Mouse (Mus musculus): Measurements from ENCODE around the gene Znrf3. TPM values are rescaled to one million over a fixed set of nuclear protein-coding genes. Genes with fewer than 3 reads are reported as not detected.

Gene Znrf3
- polyA plus RNA-seq, 1 experiment, result 4.3 TPM

- Histone ChIP-seq H3K27me3 (ENCODE audit: control insufficient read depth, insufficient read depth, low read length) (no peaks in the 10 kb centered on the region), H3K27ac (ENCODE audit: insufficient read depth, low read length) (no peak overlapping the region), H3K36me3 (ENCODE audit: control insufficient read depth, insufficient read depth, low read length) (no peaks in the 10 kb centered on the region), H3K4me1 (ENCODE audit: control insufficient read depth, insufficient read depth, insufficient read length) (no peaks in the 10 kb centered on the region), H3K4me3 (ENCODE audit: extremely low read depth, insufficient read depth, insufficient read length) (no peak overlapping the region)
- WGBS, result 91% methylated on average over 13 of the region's 13 CpGs
- TF ChIP-seq POLR2A (IDR thresholded peaks at IDR 0.05; ENCODE audit: low read depth, low read length) (no peak), CTCF (IDR thresholded peaks at IDR 0.05; ENCODE audit: extremely low read depth, insufficient read depth, insufficient read length, insufficient replicate concordance) (no peak)
- no peak for DNase-seq (ENCODE audit: low read depth in 1 of 2, low spot score in 2 of 2)
Observed at GRCm38 (mm10) chr11:5307024-5307905, 137.4 kb downstream of the Znrf3 start.

DNA sequence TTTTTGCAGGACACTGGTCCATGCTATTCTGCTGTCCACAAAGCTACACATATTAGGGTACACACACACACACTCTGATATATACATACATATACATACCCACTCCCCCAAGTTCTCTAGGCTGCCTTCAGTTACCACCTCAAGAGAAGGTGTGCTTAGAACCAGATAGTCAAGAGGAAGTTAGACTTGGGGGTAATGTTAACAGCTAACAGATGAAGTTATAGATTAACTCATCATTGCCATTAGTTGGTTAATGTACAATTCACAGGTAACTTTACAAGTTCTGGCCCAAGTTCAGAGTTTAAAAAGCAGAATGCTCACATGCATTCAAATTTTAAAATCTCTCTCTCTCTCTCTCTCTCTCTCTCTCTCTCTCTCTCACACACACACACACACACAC is 138.6 kb downstream of the Znrf3 start:
- no peak overlapping the region for H3K4me3 ChIP-seq (ENCODE audit: extremely low read depth, insufficient read depth, insufficient read length)
- no peak for TF ChIP-seq CTCF (IDR thresholded peaks at IDR 0.05; ENCODE audit: extremely low read depth, insufficient read depth, insufficient read length, insufficient replicate concordance)
- TF ChIP-seq POLR2A (IDR thresholded peaks at IDR 0.05; ENCODE audit: low read depth, low read length), result no peak
- no peaks in the 10 kb centered on the region for H3K36me3 ChIP-seq (ENCODE audit: control insufficient read depth, insufficient read depth, low read length)
- no peak for DNase-seq (ENCODE audit: low read depth in 1 of 2, low spot score in 2 of 2)
- no peaks in the 10 kb centered on the region for H3K27me3 ChIP-seq (ENCODE audit: control insufficient read depth, insufficient read depth, low read length)
- H3K4me1 ChIP-seq (ENCODE audit: control insufficient read depth, insufficient read depth, insufficient read length), result no peaks in the 10 kb centered on the region
- H3K27ac ChIP-seq (ENCODE audit: insufficient read depth, low read length), result no peak overlapping the region

DNA sequence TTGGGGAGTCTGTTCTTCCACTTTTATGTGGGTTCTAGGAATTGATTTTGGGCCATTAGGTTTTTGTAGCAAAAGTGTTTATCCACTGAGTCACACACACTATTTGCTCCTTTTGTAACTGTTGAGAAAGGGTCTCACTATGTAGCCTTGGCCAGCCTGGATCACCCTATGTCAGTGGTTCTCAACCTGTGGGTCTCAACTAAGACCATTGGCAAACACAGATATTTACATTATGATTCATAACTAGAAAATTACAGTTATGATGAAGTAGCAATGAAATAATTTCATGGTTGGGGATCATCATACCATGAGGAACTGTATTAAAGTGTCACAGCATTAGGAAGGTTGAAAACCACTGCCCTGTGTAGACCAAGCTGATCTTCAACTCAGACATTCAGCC is 140.1 kb downstream of the Znrf3 start:
- no peak for TF ChIP-seq POLR2A (IDR thresholded peaks at IDR 0.05; ENCODE audit: low read depth, low read length)
- no peak for TF ChIP-seq CTCF (IDR thresholded peaks at IDR 0.05; ENCODE audit: extremely low read depth, insufficient read depth, insufficient read length, insufficient replicate concordance)
- DNase-seq (ENCODE audit: low read depth in 1 of 2, low spot score in 2 of 2), result no peak

DNA sequence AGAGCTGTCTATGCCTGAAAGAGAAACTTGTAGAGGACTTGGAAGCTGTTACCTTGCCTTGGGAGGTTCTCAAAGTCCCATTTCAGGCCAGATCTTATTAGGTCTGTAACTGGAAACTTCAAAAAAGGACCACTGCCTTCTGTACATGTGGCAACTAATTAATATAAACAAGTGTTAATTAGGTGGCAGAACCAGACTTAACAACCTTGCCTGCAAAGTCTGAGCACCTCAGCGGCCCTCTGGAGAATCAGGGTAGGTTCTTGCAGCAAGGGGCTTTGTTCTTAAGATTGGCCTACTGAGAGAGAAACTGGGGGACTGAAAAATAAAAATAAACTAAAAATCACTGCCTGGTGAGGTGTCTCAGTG is 146.7 kb downstream of the Znrf3 start:
- no peaks in the 10 kb centered on the region for H3K27me3 ChIP-seq (ENCODE audit: control insufficient read depth, insufficient read depth, low read length)
- no peak overlapping the region for H3K27ac ChIP-seq (ENCODE audit: insufficient read depth, low read length)
- H3K4me1 ChIP-seq (ENCODE audit: control insufficient read depth, insufficient read depth, insufficient read length), result peaks cover 5% of the 10 kb centered on the region; the same call in 1 of the 2 replicates
- 84% methylated on average over 1 of the region's 1 CpGs for WGBS
- no peak for TF ChIP-seq CTCF (IDR thresholded peaks at IDR 0.05; ENCODE audit: extremely low read depth, insufficient read depth, insufficient read length, insufficient replicate concordance)
- no peak for TF ChIP-seq POLR2A (IDR thresholded peaks at IDR 0.05; ENCODE audit: low read depth, low read length)
- no peak for DNase-seq (ENCODE audit: low read depth in 1 of 2, low spot score in 2 of 2)
- no peaks in the 10 kb centered on the region for H3K36me3 ChIP-seq (ENCODE audit: control insufficient read depth, insufficient read depth, low read length)
- H3K4me3 ChIP-seq (ENCODE audit: extremely low read depth, insufficient read depth, insufficient read length), result no peak overlapping the region

More for the DNA sequence above, 140.1 kb downstream of the Znrf3 start:
- H3K4me3 ChIP-seq (ENCODE audit: extremely low read depth, insufficient read depth, insufficient read length), result no peak overlapping the region
- H3K27ac ChIP-seq (ENCODE audit: insufficient read depth, low read length), result no peak overlapping the region
- no peaks in the 10 kb centered on the region for H3K36me3 ChIP-seq (ENCODE audit: control insufficient read depth, insufficient read depth, low read length)
- no peaks in the 10 kb centered on the region for H3K27me3 ChIP-seq (ENCODE audit: control insufficient read depth, insufficient read depth, low read length)
- H3K4me1 ChIP-seq (ENCODE audit: control insufficient read depth, insufficient read depth, insufficient read length), result no peaks in the 10 kb centered on the region

DNA sequence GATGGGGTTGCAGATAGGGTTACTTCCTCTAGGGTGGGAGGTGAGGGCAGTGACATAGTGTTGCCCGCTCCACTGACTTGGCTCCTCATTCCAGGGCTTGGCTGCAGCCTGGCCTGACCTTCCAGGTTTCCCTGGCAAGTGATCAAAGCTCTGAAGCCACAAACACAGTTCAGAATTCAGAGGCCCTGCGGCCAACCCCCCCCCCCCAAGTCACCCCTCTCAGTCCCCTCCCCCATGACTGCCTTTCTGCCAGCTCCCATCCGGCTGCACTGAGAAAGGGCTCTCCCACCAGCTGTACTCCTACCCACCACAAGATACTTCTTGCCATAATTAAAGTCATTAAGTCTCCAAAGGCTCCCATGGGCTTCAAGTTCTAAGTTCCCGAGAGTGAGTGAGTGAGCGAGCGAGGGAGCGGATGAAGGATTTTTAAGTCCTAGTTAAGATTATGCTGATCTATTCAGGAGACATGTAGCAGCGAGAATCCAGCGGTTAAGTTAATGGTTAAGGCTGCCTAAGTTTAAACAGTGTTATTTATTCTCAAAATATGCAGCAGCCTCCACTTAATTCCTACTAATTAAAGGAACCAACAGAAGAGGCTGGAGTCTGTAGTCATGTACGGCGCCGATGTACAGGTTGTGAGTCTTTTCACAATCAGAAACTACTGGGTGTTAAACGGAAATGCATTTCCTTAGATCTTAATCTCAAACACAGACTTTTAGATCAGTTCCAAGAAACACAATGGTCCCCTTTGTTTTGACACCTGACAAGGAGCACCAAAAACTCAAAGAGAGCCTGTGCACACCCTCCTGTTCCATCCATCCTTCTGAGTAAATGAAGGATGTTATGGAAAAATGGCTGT is 147.3 kb downstream of the Znrf3 start:
- no peak for DNase-seq (ENCODE audit: low read depth in 1 of 2, low spot score in 2 of 2)
- Histone ChIP-seq H3K36me3 (ENCODE audit: control insufficient read depth, insufficient read depth, low read length) (no peaks in the 10 kb centered on the region), H3K4me1 (ENCODE audit: control insufficient read depth, insufficient read depth, insufficient read length) (peaks cover 5% of the 10 kb centered on the region; the same call in 1 of the 2 replicates), H3K27ac (ENCODE audit: insufficient read depth, low read length) (0 out of 2 replicates have a peak overlapping the region, but pooled peaks have one; percentile 47), H3K4me3 (ENCODE audit: extremely low read depth, insufficient read depth, insufficient read length) (no peak overlapping the region), H3K27me3 (ENCODE audit: control insufficient read depth, insufficient read depth, low read length) (no peaks in the 10 kb centered on the region)
- TF ChIP-seq POLR2A (IDR thresholded peaks at IDR 0.05; ENCODE audit: low read depth, low read length), result no peak
- no peak for TF ChIP-seq CTCF (IDR thresholded peaks at IDR 0.05; ENCODE audit: extremely low read depth, insufficient read depth, insufficient read length, insufficient replicate concordance)
- WGBS, result 43% methylated on average over 13 of the region's 13 CpGs

DNA sequence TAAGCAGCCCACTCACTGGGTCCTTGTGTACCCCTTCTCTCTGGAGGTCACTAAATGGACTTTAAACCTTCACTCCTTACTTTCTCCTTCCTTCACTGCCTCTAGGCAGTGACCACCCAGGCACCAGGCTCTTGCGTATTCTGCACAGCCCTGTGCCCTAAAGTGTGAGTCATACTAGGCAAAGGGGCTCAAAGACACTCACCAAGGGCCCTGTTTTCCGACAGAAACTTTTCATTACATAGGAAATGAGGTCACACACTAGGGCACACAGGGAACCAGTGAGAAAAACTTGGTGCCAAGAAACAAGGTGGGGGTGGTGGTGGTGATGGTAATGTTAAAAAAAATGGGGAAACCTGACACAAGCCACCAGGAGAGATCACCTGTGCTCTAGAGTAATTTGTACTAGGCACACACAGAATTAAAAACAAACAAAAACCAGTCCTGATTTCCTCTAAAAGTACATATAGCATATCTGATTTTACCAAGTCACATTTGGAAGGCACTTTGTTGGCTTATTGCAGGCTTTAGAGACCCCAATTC is 148.0 kb downstream of the Znrf3 start:
- Histone ChIP-seq H3K36me3 (ENCODE audit: control insufficient read depth, insufficient read depth, low read length) (no peaks in the 10 kb centered on the region), H3K4me1 (ENCODE audit: control insufficient read depth, insufficient read depth, insufficient read length) (peaks cover 5% of the 10 kb centered on the region; the same call in 1 of the 2 replicates), H3K4me3 (ENCODE audit: extremely low read depth, insufficient read depth, insufficient read length) (no peak overlapping the region), H3K27me3 (ENCODE audit: control insufficient read depth, insufficient read depth, low read length) (no peaks in the 10 kb centered on the region), H3K27ac (ENCODE audit: insufficient read depth, low read length) (no peak overlapping the region)
- 39% methylated on average over 2 of the region's 2 CpGs for WGBS
- no peak for DNase-seq (ENCODE audit: low read depth in 1 of 2, low spot score in 2 of 2)
- no peak for TF ChIP-seq POLR2A (IDR thresholded peaks at IDR 0.05; ENCODE audit: low read depth, low read length)
- no peak for TF ChIP-seq CTCF (IDR thresholded peaks at IDR 0.05; ENCODE audit: extremely low read depth, insufficient read depth, insufficient read length, insufficient replicate concordance)
